Mouse (Mus musculus) erythroblast, embryonic 14.5 days (primary cell): ENCODE data around the gene Olfr1445.

Source experiments
- GATA1 ChIP-seq: IDR thresholded peaks from 2 replicates; pipeline ENCODE4 v1.6.1; 2012; ENCODE audit warnings: low read length, inconsistent platforms, mixed read lengths
- TAL1 ChIP-seq: IDR thresholded peaks from 3 replicates; pipeline ENCODE4 v1.6.1; 2012; ENCODE audit warnings: low read length, inconsistent platforms, mixed read lengths

DNA sequence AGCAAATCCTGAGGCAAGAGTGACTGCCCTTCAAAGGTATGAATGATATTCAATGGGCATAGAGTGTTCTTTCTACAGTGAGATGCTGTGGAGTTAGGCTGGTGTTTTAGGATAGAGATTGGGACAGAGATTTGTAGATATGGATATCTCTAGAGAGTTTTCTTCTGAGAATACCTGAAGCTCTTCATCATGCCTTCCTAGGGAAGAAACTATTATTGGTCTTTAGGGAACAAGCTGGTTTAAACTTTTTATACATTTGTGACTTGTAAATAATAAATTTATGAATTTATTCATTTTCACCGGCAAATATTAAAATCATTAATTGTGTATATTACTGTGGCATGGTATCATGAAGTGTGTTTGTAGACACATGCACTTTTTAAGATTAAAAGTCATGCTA, 20.0 kb downstream of the Olfr1445 start, which contains the start of gene Olfr1447:
- TF ChIP-seq GATA1 (no peak), TAL1 (no peak)
